In the genomic region with DNA sequence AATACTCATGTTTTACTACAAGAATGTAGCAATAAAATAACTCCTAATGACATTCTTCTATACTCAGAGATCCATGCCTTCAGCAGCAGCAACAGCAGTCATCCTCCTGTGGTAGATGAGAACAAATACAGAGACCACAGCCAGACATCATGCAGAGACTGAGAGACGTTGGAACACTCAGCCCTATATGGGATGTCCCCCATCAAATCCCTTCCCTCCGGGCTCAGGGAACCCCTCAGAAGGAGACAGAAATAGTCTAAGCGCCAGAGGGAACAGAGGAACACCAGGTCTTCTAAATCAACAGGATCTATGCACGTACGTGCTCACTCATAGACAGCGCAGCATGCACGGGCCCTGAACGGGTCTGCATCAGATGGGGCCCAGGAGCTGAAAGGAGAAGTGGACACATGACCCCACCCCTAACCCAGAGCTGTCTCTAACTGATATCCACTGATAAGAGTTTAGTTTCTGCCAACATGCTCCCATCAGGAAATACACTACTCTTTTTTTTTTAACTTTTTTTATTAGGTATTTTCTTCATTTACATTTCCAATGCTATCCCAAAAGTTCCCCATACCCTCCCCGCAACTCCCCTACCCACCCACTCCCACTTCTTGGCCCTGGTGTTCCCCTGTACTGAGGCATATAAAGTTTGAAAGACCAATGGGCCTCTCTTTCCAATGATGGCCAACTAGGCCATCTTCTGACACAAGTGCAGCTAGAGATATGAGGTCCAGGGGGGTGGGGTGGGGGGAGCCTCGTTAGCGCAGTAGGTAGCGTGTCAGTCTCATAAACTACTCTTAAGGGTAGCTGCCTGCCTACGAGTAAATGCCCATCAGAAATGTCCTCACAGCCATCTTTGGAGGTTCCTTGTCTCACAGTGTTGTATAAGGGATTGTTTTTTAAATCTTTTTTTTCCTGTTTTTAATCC, we compare ENCODE assay signal across 20 mouse cellular contexts.
A peak's percentile ranks its signal among the peaks of the same experiment; 100 is the strongest.
DNase-seq lines count a peak whose midpoint lies in the region; ATAC-seq and TF ChIP-seq lines count a peak whose summit lies in the region.
"Had no signal": no experiment of that assay in that cellular context is flagged by ENCODE, and none has a peak within 500 bp of the region (broad histone marks: within the 10 kb centered on the region; RNA-seq: fewer than 3 reads in every experiment).

No protein-coding gene starts in this region.

- no peak overlapping the region for H3K27ac ChIP-seq in intestine, embryonic 15.5 days
- H3K27ac ChIP-seq in intestine, postnatal 0 days (ENCODE audit: low read depth, low read length), result no peak overlapping the region
- H3K27ac ChIP-seq in intestine, embryonic 16.5 days (ENCODE audit: low read length), result no peak overlapping the region
- H3K27ac ChIP-seq: embryonic facial prominence, embryonic 10.5 days; forebrain, embryonic 10.5 days; hindbrain, embryonic 12.5 days; layer of hippocampus, adult 2 months; neural tube, embryonic 15.5 days had no signal

- H3K4me1 ChIP-seq in intestine, embryonic 15.5 days (replicated peaks), result no peaks in the 10 kb centered on the region
- no peaks in the 10 kb centered on the region for H3K4me1 ChIP-seq in intestine, postnatal 0 days (replicated peaks; ENCODE audit: control insufficient read depth, insufficient read depth, low read length)
- no peaks in the 10 kb centered on the region for H3K4me1 ChIP-seq in intestine, embryonic 16.5 days (ENCODE audit: control insufficient read depth, insufficient read depth, low read length)

- H3K4me2 ChIP-seq in intestine, embryonic 15.5 days (replicated peaks), result no peak overlapping the region
- H3K4me2 ChIP-seq in intestine, postnatal 0 days (replicated peaks; ENCODE audit: low read depth), result no peak overlapping the region
- no peak overlapping the region for H3K4me2 ChIP-seq in intestine, embryonic 16.5 days (ENCODE audit: low read depth, low read length)
- H3K4me2 ChIP-seq: hindbrain, embryonic 12.5 days; neural tube, embryonic 15.5 days had no signal

- no peak overlapping the region for H3K9ac ChIP-seq in intestine, embryonic 15.5 days
- no peak overlapping the region for H3K9ac ChIP-seq in intestine, postnatal 0 days (ENCODE audit: low read depth, low read length)
- no peak overlapping the region for H3K9ac ChIP-seq in intestine, embryonic 16.5 days (ENCODE audit: low read depth, low read length)
- H3K9ac ChIP-seq: hindbrain, embryonic 12.5 days; neural tube, embryonic 15.5 days had no signal

- TF ChIP-seq CTCF in intestine, postnatal 0 days (IDR thresholded peaks at IDR 0.05; ENCODE audit: low read depth), result no peak

- no peaks in the 10 kb centered on the region for H3K9me3 ChIP-seq in intestine, embryonic 15.5 days
- H3K9me3 ChIP-seq in intestine, postnatal 0 days (ENCODE audit: control insufficient read depth), result no peaks in the 10 kb centered on the region
- no peaks in the 10 kb centered on the region for H3K9me3 ChIP-seq in intestine, embryonic 16.5 days (ENCODE audit: control insufficient read depth, low read length)
- H3K9me3 ChIP-seq: embryonic facial prominence, embryonic 10.5 days; forebrain, embryonic 10.5 days; hindbrain, embryonic 12.5 days; megakaryocyte, embryonic 14.5 days; neural tube, embryonic 15.5 days had no signal

- peak; percentile 51 for DNase-seq in c-Kit-positive CD71-positive TER-119-negative erythroid progenitor cells, embryonic 14.5 days (ENCODE audit: low read depth)
- no peak for DNase-seq in urinary bladder, postnatal 36 days (ENCODE audit: low spot score in 2 of 2)
- no peak for DNase-seq in kidney, postnatal 36 days
- DNase-seq: cerebellum, adult 9-11 months; gastrocnemius, postnatal 36 days; kidney, adult 2 months; retina, postnatal 1 day; spleen, adult 18-20 months had no signal

- H3K27me3 ChIP-seq in intestine, embryonic 15.5 days (replicated peaks), result no peaks in the 10 kb centered on the region
- H3K27me3 ChIP-seq in intestine, postnatal 0 days (replicated peaks; ENCODE audit: control insufficient read depth, insufficient read depth, low read length), result no peaks in the 10 kb centered on the region
- no peaks in the 10 kb centered on the region for H3K27me3 ChIP-seq in intestine, embryonic 16.5 days (replicated peaks; ENCODE audit: control insufficient read depth, insufficient read depth, low read length)
- H3K27me3 ChIP-seq: hindbrain, embryonic 12.5 days; neural tube, embryonic 15.5 days had no signal

- peak; percentile 78; the same call in 1 of the 2 replicates for ATAC-seq in intestine, embryonic 15.5 days
- no peak for ATAC-seq in intestine, postnatal 0 days
- ATAC-seq in intestine, embryonic 16.5 days, result peak; percentile 87
- ATAC-seq in megakaryocyte progenitor cell, adult 5-6 weeks (replicated peaks; ENCODE audit: poor library complexity), result peak; percentile 86
- ATAC-seq in cerebellum, adult (ENCODE audit: insufficient number of reproducible peaks, low FRiP score, low TSS enrichment), result no peak
- ATAC-seq: activated CD4-positive, CD25-positive, alpha-beta regulatory T cell, adult 4 months had no signal

- no peak overlapping the region for H3K4me3 ChIP-seq in intestine, embryonic 15.5 days (replicated peaks)
- no peak overlapping the region for H3K4me3 ChIP-seq in intestine, postnatal 0 days (ENCODE audit: low read depth, low read length)
- no peak overlapping the region for H3K4me3 ChIP-seq in intestine, embryonic 16.5 days (ENCODE audit: low read length)
- H3K4me3 ChIP-seq: embryonic facial prominence, embryonic 10.5 days; forebrain, embryonic 10.5 days; hindbrain, embryonic 12.5 days; layer of hippocampus, adult 2 months; megakaryocyte, embryonic 14.5 days; neural tube, embryonic 15.5 days had no signal

- 79% methylated on average over 13 of the region's 13 CpGs for WGBS in intestine, embryonic 15.5 days
- WGBS in intestine, postnatal 0 days, result 78% methylated on average over 13 of the region's 13 CpGs
- 83% methylated on average over 13 of the region's 13 CpGs for WGBS in intestine, embryonic 16.5 days

- H3K36me3 ChIP-seq in intestine, embryonic 15.5 days, result no peaks in the 10 kb centered on the region
- no peaks in the 10 kb centered on the region for H3K36me3 ChIP-seq in intestine, postnatal 0 days (ENCODE audit: control insufficient read depth, insufficient read depth)
- H3K36me3 ChIP-seq in intestine, embryonic 16.5 days (ENCODE audit: control insufficient read depth, insufficient read depth, low read length), result no peaks in the 10 kb centered on the region
- H3K36me3 ChIP-seq: embryonic facial prominence, embryonic 10.5 days; forebrain, embryonic 10.5 days; hindbrain, embryonic 12.5 days; neural tube, embryonic 15.5 days had no signal

Comparison
In these comparisons a context has a peak if more than half of its experiments do, and no peak if none do; other contexts are left out.
1. ATAC-seq: peak in intestine, embryonic 15.5 days (single experiment), intestine, embryonic 16.5 days (single experiment) and megakaryocyte progenitor cell, adult 5-6 weeks (single experiment); none in intestine, postnatal 0 days (single experiment) and cerebellum, adult (single experiment).